Mouse (Mus musculus): Measurements from ENCODE around the gene Adh5. TPM values are rescaled to one million over a fixed set of nuclear protein-coding genes. Genes with fewer than 3 reads are reported as not detected.

The Adh5 gene
- total RNA-seq, 2 experiments from 2014 or later, result 62.1 to 62.6 TPM

- DNase-seq (ENCODE audit: low spot score in 2 of 2), result no peak
Observed at GRCm38 (mm10) chr3:138499854-138500740, 57.2 kb downstream of the Adh5 start.

GRCm38 (mm10) chr3:138503754-138504153 is 60.9 kb downstream of the Adh5 start:
- no peak for DNase-seq (ENCODE audit: low spot score in 2 of 2)

Other genes starting within 250 kb of the Adh5 start
- not detected for gene 4930579F01Rik, start 249.3 kb upstream of the Adh5 start, total RNA-seq (2021)
- not detected for gene Adh7, start 225.3 kb upstream of the Adh5 start, total RNA-seq (2021)
- under 1 TPM; 0.60 to 0.96 TPM for gene Adh1, start 182.1 kb upstream of the Adh5 start, total RNA-seq (2021)
- not detected for gene Adh6a, start 129.8 kb upstream of the Adh5 start, total RNA-seq (2021)
- not detected for gene Adh6b, start 101.3 kb upstream of the Adh5 start, total RNA-seq (2021)
- gene Adh4, start 27.6 kb upstream of the Adh5 start, total RNA-seq (2021), result not detected
- 10 to 100 TPM; 43.7 to 46.0 TPM for gene Metap1, start 46.4 kb downstream of the Adh5 start, total RNA-seq (2021)
- gene Eif4e, start 83.1 kb downstream of the Adh5 start, total RNA-seq (2021), result 100 to 1,000 TPM; 189 to 215 TPM

Data from left cerebral cortex, adult 18-20 months (tissue).